Mouse (Mus musculus): ENCODE results near the gene Cux1.
A peak's percentile ranks its signal among the peaks of the same experiment; 100 is the strongest.
"Not testable (repeated sequence)": the region's sequence is repeated elsewhere in the genome, so short reads cannot be mapped to it uniquely, and the experiment has no call there.

Cux1 gene

DNA sequence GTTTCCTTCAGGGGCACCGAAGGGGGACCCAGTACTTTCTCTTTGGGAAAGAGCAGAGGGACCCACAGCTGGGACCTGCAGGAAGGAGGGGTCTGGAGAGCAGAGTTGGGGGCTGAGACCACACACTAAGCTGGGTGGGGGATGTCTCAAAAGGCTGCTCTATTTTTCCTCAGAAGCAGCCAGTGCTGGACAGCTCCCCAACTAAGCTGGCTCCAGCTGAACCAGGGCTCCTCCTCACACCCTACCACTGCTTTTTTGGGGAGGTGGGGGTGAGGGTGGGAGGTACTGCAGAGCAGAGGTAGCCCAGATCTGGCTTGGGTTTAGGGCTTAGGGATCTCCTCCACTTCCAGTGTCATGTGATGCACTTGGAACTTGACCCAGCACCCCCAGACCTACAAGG, 326.9 kb downstream of the Cux1 start:
- no peak for DNase-seq

- no peak for DNase-seq
Measured at GRCm38 (mm10) chr5:136237607-136238006, 329.7 kb downstream of the Cux1 start.

GRCm38 (mm10) chr5:136236611-136237010, 330.7 kb downstream of the Cux1 start:
- no peak for DNase-seq

DNA sequence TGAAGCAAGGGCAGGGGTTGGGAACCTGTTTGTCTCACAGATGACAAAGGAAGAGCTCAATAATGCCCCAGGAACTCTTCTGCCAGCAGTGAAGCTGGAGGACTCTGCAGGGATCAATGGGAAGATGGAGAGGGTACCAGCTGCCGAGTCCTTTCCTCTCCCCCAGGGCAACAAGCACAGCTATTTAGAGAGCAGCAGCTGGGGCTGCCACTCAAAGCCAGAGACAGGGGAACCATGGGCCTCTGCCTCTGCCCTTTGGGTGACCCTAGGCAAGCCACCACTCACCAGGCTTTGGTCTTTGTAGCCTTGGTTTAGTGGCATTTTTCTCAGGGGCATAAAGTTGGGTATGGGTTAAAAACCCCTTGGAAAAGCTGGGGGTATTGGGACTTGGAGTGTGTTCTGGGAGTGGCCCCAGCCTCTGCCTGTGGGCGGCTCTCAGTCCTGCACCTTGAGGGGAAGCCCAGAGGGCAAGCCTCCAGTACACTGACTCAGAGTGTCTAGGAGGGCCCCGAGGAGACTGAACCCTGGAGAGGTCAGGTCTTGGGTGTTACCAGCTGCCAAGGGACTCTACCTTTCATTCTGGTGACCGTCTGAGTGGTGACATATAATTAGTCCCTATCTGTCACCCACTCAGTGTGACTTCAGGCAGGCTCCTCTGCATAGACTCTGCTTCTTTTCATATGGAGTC, 336.8 kb downstream of the Cux1 start:
- DNase-seq = no peak

- no peak for DNase-seq
Measured at GRCm38 (mm10) chr5:136226246-136226876, 340.9 kb downstream of the Cux1 start.

GRCm38 (mm10) chr5:136218585-136218984, 348.7 kb downstream of the Cux1 start:
- no peak for DNase-seq

GRCm38 (mm10) chr5:136217932-136218381, 349.3 kb downstream of the Cux1 start:
- no peak for DNase-seq

DNA sequence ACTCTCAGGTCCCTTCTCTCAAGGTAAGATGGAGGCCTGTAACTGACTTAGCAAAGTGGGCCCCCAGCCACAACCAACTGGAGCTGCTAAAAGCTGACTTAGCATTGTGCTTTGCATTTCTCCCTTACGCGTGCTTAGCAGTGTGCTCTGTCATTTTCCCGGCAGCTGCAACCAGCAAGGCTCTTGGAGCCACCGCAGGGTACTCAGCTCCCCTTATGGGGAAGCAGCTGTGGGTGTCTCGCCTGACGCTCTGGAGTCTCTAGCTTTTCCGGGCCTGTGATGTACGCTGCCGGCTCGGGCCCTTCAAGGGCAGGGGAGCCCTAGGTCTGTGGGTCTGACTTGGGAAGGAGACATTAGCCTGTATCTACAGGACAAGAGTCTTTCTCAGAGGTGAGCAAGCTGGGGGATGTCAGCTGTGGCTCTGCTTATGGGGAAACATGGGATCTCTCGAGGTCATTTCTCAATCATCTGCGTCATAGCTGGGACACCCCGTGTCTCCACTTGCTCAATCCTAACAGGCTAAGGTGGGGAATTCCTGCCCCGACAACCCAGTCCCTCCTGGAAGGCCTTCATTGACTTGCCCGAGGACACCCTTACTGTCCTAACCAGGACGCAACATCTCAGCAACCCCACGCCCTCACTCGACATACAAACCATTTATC, 350.2 kb downstream of the Cux1 start:
- DNase-seq = no peak

- DNase-seq = peak; percentile 32
Measured at GRCm38 (mm10) chr5:136215958-136216357, 351.3 kb downstream of the Cux1 start.

GRCm38 (mm10) chr5:136215211-136215610, 352.1 kb downstream of the Cux1 start:
- no peak for DNase-seq

DNA sequence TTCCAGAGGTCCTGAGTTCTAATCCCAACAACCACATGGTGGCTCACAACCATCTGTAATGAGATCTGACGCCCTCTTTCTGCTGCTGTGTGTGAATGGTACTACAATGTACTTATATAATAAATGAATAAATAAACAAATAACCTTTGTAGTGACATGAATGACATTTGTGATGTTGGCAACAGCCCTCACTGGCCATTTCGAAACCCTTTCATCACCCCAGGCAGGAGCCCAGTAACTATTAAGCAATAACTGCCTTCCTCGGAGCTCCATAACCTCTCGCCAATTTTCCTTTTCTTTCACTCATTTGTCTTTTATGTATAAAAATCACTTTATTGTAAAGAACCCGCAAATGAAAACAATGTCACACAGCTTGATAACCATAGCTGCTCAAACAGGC, 353.6 kb downstream of the Cux1 start:
- DNase-seq = no peak

DNA sequence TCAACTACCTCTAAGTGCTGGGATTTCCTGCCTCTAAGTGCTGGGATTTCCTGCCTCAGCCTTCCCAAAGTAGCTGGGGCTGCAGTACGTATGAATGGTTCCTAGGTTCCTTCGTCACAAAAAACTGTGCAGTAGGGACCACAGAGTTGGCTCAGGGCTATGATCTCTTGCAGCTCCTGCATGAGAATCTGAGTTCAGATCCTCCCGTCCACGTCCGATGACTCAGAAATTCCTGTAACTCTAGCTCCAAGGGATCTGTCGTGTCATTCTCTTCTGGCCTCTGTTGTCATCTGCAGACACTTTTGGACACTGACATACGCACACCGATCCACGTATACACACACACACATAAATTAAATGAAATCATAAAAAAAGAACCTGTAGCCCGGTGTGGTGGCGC, 354.6 kb downstream of the Cux1 start:
- DNase-seq = no peak

- DNase-seq = not testable (repeated sequence)
Measured at GRCm38 (mm10) chr5:136211341-136212102, 355.8 kb downstream of the Cux1 start.

- no peak for DNase-seq
Measured at GRCm38 (mm10) chr5:136210549-136210948, 356.7 kb downstream of the Cux1 start.

GRCm38 (mm10) chr5:136201832-136202231, 365.5 kb downstream of the Cux1 start:
- DNase-seq = peak; percentile 60

GRCm38 (mm10) chr5:136199526-136199925, 367.8 kb downstream of the Cux1 start:
- DNase-seq = no peak

GRCm38 (mm10) chr5:136198474-136199391, 368.6 kb downstream of the Cux1 start, which contains the start of gene Prkrip1:
Gene Prkrip1 (minus strand): TSS chr5:136198963.
- peak; percentile 97 for DNase-seq
